Mouse (Mus musculus): ENCODE data around the gene Ktn1. TPM values are rescaled to one million over a fixed set of nuclear protein-coding genes. Genes with fewer than 3 reads are reported as not detected.

The Ktn1 gene
- total RNA-seq (2021) = 100 to 1,000 TPM; 108 to 113 TPM
- long read RNA-seq, experiment 1, full-length matches to known transcripts = 2 of 94 reads
- long read RNA-seq, experiment 1, partial matches to known transcripts = 11 of 94 reads
- long read RNA-seq, experiment 1, other reads (novel, unspliced or antisense) = 81 of 94 reads
- long read RNA-seq, experiment 2, full-length matches to known transcripts = 7 of 122 reads
- long read RNA-seq, experiment 2, partial matches to known transcripts = 14 of 122 reads
- long read RNA-seq, experiment 2, other reads (novel, unspliced or antisense) = 101 of 122 reads

DNA sequence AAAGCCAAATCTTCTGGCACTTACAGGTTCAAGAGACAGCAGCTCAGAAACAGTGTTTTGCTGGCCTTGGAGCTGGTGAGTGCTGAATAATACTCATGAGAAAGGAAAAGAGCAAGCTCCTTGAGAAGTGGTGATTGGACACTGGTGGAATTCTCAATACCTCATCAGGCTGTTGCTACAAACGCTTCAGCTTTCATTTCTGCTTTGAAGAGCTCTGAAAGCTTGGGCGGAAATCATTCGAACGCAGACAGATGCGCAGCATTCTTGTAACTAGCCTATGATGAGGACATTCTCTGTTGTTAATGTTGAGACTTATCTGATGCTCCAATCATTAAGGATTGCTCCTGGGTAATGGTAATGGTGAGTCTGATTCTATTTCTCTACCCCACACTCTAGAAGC is at the start of gene Ktn1:
TSS of gene Ktn1 (plus strand) at position 231 of the 400 bp plus-strand sequence.
- DNase-seq = no peak
- intact Hi-C loops (cut with DNase I; ENCODE audit: low total_unique reads) = no loop called here

DNA sequence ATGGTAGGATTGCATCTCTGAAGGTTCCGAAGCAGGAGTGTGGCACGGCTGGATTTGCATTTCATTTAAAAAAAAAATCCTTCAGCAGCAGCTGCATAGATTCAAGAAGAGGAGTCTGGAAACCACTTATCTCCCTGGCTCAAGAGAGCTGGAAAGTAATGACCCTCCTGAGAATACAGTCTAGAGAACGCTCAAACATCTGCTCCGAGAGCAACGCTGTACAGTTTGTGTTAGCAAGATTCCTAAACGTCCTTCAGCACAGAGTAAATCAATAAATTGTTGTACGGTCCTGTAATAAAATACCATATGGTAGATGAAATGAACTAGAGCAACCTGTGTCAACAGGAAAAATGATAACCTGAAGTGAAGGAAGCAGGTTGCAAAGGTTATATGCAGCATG is 35.0 kb upstream of the Ktn1 start:
- intact Hi-C loops (cut with DNase I; ENCODE audit: low total_unique reads) = no loop called here
- DNase-seq = no peak

DNA sequence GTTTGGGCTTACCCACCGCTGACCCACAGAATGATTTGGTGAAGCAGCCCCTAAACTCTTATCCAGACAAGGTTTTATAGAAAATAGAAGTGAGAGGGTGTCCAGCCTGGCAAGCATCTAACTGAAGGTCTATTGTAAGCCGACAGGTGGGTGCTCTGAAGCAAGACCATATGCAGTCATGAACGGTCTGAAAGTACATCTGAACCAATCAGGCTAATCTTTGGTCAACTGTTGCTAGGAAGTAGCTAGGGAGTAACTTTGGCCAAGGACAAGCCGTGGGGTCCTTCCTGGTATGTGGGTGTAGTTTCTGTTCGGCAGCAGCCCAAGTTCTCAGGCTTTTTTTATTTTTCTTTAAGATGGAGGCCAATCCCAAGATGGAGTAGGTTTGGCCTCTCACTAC is 29.4 kb upstream of the Ktn1 start:
- intact Hi-C loops (cut with DNase I; ENCODE audit: low total_unique reads) = no loop called here
- DNase-seq = no peak

DNA sequence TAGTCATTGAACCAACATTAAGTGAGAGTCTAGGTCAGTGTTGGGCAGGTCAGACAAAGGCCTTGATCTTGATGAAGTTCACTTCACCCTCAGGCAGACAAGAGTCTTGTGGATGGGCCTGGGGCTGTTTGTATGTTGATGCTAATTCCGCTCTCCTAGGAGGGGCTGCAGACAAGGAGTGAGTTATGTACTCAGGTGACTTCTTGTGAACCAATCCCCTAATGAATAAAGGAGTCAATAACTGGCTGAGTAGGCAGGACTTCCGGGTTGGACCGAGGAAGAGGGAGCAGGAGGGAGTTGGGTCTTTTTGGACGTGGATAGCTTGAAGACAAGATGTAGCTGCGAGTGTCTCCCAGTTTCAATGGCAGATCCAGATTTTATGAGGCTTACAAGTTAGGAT is 26.3 kb upstream of the Ktn1 start:
- no peak for DNase-seq
- intact Hi-C loops (cut with DNase I; ENCODE audit: low total_unique reads) = no loop called here

DNA sequence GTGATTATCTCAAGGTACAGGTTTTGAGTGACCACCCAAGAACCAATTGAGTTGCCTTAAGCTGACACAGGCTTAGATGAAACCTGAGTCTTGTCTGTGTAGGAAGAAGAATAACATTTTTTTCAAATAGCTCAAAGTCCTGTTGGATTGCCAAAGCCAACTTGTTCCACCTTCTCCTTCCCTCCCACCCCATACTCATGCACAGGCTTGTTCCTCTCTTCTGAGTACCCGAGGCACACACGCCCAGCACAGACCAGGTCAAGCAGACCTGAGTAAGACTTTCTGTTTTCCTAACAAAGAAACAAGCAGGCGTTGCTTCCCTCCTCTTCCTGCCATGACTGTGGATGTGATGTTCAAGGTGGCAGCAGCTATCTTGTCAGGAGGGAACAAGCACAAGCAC is 23.4 kb upstream of the Ktn1 start:
- no peak for DNase-seq
- intact Hi-C loops (cut with DNase I; ENCODE audit: low total_unique reads) = no loop called here

DNA sequence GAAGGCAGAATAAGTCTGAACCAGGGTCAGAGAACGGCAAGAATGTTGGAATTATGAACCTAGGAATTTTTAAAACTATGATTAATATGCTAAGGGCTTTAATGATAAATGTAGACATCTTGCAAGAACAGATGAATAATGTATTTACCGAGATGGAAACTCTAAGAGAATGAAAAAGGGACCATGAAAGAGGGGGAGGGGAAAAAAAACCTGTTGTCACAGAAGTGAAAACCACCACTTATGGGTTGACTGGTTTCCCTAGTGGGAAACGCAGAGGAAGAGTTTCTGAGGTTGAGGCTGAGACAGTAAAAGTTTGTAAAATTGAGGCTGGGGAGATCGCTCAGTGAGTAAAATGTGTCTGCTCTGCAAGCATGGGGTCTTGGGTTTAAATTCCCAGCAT is 22.1 kb upstream of the Ktn1 start:
- no peak for DNase-seq
- intact Hi-C loops (cut with DNase I; ENCODE audit: low total_unique reads) = no loop called here

DNA sequence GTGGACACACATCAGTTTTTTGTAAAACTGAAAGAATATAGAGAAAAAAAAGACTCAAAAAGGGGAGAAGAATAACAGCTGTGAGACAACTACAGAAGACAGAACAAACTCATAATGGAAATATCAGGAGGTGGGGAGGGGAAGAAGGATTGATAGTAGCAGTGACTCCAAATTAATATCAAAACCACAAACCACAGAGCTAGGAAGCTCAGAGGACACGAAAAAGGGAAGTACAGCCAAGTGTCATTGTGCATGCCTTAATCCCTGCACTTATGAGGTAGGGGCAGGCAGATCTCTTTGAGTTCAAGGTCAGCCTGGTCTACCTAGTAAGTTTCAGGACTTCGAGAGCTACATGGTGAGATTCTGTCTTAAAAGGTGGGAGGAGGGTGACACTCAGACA is 21.4 kb upstream of the Ktn1 start:
- intact Hi-C loops (cut with DNase I; ENCODE audit: low total_unique reads) = no loop called here
- no peak for DNase-seq

DNA sequence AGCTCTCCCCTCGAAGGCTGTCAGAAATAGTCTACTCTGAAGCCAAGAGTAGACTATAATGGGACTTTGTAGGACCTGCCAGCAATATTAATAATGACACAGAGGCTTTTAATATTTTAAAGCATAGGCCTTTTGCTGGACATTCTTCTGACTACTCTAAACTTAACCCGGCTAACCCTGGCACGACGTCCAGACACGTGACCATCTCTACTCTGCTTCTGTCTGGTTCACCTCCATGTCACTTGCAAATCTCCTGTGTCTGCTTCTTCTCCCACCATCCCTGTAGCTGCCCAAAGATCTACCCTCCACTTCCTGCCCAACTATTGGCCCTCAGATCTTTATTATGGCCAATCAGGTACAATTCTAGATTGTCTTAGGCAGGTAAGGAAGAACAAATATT is 20.9 kb upstream of the Ktn1 start:
- no peak for DNase-seq
- intact Hi-C loops (cut with DNase I; ENCODE audit: low total_unique reads) = no loop called here

DNA sequence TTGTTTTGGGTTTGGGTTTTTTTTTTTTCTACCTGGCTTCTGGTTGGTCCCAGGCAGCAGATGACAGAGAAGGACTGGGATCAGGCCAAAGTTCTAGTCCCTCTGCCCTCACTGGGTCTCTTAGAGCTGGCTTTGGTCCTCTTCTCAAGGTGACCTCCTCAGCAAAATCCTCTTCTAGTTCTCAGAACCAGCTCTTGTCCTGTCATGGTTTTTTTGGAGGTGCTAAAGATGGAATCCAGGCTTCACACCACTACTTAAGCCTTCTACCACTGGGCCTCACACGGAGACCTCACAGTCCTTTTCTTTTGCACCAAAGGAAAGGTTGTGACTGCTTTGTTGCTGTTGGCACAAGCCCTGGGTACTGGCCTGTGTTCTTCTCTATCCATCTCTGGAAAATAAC is 15.8 kb upstream of the Ktn1 start:
- DNase-seq = no peak
- intact Hi-C loops (cut with DNase I; ENCODE audit: low total_unique reads) = no loop called here

DNA sequence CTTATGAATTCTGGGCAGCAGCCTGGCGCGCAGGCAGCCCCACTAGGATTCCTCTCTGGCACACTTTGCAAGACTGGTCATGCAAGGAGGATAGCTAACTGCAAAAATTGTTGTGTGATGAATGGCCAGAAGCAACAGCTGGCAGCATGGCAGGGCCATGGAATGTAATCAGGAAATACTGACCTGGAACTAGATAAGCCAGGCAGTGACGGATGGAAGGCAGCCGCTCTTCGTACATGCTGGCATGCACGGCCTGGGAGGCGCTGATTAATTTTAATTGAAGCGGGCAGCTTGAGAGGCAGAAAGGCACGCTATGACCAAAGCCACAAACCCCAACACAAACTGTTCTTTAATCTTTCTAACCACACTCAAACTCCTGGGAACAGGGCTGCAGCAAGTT is 13.8 kb upstream of the Ktn1 start:
- intact Hi-C loops (cut with DNase I; ENCODE audit: low total_unique reads) = no loop called here
- peak; percentile 29 for DNase-seq

DNA sequence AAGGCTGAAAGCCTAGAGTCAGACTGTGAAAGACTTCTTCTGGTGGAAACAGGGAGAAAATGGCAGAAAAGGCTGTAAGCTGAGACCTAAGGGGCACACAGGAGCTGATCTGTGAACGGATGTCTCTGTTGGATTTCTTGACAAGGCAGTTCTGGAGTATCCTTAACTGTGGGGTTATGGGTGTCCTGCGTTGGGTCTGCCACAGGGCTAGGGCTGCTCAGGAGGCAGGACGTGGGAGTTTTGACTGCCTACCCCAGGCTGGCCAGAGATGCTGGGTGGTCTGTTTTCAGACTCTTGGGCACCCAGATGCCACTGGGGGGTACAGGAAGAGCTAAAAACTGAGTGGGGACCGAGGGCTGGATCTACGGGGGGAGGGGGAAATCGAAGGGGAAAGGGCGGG is 13.4 kb upstream of the Ktn1 start:
- intact Hi-C loops (cut with DNase I; ENCODE audit: low total_unique reads) = no loop called here
- DNase-seq = no peak

DNA sequence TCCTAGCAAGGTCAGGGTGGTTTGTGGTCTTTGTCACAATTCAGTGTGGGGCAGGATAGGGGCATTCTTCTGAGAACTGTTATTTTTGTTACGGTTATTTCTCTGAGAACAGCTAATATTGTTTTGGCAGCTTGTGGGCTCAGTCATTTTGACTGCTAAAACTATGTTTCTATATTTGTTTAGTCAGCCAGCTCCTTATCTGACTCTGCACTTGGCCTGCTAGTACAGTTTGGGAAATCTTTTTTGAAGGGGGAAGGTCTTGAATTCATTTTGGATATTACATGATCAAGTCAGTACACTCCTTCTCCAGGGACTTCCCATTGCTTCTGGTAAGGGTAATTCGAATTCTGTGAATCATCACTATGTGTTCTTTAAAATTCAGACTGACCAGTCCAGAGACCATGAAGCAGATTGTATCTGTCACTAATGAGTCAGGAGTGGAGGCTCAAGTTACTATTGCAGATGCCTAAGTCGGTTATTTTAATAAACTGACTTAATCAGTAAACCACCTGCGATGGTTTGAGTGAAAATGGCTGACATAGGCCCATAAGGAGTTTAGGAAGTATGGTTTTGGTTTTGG is 9.8 kb upstream of the Ktn1 start:
- intact Hi-C loops (cut with DNase I; ENCODE audit: low total_unique reads) = no loop called here
- DNase-seq = no peak

DNA sequence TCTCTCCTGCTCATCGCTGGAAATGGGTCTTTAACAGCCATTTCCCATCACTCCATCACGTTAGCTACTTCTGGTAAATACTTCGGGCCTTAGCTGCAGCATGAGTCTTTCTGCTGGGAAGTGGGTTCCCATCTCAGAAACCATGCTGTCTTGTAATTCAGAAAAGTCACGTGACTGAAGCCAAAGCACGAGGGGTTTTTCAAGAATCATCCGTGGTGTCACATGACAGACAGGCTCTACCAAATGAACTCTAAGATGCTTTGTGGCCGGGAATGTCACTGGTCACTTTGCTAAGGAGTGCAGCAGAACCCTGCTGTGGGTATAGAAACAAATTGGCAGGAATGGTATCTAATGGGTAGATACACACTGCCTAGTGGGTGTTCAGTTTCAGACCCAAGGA is 2.6 kb upstream of the Ktn1 start:
- no peak for DNase-seq
- intact Hi-C loops (cut with DNase I; ENCODE audit: low total_unique reads) = no loop called here

DNA sequence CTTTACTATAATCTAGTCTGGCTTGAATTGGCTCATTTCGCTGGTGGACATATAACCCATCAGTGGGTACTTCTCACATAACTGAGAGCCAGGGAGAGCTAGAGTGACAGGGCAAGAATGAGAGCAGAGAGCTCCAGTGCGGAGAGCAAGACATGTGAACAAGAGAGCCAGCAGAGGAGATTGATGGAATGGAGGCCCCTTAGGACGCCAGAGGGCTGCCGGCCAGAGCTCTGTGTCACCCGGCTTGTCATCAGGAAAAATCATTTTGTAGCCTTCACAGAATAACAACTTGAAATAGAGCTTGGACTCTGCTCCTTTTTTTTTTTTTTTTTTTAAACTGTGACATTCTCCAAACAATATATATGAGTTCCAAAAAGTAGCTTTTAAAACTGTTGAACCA is 2.0 kb upstream of the Ktn1 start:
- DNase-seq = no peak

DNA sequence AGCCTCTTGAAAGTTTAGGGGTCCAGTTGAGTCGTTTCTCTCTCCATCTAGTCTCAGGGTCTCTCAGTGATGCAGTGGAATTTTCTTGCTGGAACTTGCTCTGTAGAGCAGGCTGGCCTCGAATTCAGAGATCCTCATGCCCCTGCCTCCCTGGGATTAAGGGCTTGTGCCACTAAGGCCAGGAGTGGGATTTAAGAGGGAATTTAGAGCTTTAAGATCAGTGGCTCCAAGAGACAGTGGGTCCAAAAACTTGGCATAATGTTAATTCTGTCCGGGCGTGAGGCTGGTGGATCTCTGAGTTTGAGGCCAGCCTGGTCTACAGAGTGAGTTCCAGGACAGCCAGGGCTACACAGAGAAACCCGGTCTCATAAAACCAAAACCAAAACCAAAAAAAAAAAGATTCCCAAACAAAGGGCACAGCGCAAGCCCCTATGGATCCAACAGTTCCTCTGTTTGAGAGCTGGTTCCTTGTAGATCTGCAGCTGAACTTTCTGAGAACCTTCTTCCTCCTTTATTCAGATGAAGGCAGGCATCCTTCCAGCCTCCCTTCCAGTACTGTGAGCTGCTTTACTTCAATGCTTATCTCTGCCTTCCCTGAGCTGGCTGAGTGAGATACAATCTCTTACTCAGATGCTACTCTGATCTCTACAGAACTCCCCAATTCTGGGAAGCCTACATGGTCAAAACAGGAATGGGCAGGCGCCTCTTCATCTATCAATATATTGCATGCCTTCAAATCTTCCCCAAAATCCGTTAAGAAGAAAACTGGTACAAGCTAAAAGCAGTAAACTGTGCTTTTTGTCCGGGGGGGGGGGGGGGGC is 1.3 kb upstream of the Ktn1 start:
- intact Hi-C loops (cut with DNase I; ENCODE audit: low total_unique reads) = no loop called here
- no peak for DNase-seq

More for the DNA sequence above, 2.0 kb upstream of the Ktn1 start:
- intact Hi-C loops (cut with DNase I; ENCODE audit: low total_unique reads) = no loop called here

DNA sequence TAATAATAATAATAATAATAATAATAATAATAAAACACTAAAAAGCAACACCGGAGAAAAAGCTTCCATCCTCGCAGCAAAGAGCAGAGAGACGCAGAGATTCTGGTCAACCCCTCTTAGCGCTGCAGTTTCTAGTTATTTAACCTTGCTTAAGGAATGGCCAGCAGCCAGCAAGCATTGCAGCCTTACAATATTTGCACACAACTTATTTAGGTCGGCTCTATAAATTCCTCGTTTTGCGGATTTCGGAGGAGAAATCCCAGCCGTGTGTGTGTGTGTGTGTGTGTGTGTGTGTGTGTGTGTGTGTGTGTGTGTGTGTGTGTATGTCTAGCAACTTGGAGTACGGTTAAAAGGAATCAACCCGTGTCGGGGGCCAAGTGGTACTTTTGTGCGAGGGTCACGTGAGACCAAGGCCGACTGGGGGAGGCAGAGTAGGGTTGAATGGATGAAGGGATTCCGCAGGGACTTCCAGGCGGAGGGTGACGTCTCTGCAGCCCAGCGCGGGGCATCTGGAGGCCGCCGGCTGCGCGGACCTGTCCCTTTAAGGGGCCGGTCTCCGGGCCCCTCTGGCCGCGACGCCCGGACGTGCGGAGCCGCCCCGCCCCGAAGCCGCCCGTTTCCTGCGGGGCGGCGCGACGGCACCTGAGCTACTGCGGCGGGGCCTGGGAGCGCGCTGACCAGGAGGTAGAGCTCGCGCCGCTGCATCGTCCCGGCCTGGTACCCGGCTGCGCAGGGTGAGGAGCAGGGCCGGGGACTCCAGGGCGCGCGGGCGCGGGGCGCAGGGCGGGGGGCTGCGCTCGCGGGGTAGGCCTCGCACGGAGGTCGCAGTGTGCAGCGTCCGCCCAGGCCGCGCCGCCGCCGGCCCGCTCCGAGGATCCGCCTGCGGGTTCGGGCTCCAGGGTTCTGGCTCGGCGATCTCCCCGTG is 720 bp downstream of the Ktn1 start:
- intact Hi-C loops (cut with DNase I; ENCODE audit: low total_unique reads) = no loop called here
- DNase-seq = peak; percentile 83

DNA sequence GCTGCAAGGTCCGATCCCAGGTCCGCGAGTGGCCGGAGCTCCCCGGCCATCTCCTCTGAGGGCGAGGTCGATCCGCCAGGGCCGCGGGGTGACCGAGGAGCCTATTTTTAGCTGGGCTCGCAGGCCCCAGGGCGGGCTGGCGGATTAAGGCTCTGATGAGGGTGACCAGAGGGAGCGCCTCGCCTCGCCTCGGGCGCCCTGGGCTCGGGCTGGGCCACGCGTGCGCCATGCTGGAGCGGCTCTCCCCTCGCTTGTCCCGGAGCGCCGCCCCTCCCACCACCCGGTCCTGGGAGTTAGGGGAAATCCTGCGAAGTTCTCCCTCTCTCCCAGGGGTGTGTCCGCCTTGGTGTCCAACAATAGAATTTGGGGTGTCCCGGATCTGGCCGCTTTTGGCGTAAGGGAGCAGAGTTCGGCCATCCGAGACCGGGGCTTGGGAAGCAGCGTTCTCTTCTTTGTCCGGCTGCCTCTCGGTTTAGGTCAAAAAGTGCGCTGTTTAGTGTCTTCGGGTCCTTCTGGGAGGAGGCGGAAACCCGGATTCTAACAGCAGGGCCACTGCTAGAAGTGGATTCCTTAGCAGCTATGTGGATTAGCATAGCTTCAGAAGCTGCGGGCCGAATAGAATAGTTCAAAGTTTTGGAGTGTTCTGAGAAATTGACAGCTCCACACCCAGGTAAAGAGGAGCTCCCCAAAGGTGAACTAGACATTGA is 1.5 kb downstream of the Ktn1 start:
- intact Hi-C loops (cut with DNase I; ENCODE audit: low total_unique reads) = no loop called here
- peak; percentile 77 for DNase-seq

DNA sequence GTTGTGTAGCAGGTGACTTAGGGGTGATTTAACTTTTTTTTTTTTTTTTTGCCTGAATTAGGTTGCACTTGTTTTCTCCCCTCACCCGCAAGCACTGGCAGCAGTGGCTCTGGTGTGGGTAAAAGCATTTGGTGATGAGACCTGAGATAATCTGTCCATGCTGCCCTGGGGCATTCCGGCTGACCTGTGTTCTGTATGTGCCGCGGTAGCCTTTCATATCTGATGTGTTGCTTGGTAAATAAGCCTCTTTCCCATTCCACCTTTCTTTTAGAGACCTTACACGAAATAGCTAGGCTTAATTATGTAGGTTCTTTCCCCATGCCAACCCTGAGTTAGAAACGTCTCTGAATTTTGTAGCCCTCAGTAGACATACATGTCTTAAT is 2.1 kb downstream of the Ktn1 start:
- no peak for DNase-seq
- intact Hi-C loops (cut with DNase I; ENCODE audit: low total_unique reads) = no loop called here

DNA sequence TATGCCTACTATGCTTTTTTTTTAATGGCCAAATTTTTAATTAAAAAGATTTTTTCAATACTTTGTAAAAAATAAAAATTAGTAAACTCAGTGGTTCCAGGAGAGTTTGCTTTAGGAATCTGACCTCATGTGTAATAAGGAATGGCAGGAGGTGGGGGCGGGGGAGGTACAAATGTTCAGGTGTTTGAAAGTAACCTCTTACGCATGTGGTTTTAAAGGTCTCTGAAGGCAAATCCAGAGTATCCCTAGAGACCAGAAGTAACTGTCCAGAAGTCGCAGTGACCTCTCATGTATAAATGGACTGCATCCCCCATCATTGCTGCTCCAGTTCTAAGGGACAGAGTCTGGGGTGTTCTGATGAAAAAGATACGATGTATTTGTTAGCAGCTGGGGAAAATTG is 3.0 kb downstream of the Ktn1 start:
- no peak for DNase-seq
- intact Hi-C loops (cut with DNase I; ENCODE audit: low total_unique reads) = no loop called here
